Mouse (Mus musculus) left cerebral cortex, postnatal 10 days (tissue): ENCODE results near the gene Itsn2. TPM values are rescaled to one million over a fixed set of nuclear protein-coding genes. Genes with fewer than 3 reads are reported as not detected.
"Not testable (repeated sequence)": the region's sequence is repeated elsewhere in the genome, so short reads cannot be mapped to it uniquely, and the experiment has no call there.

ENCODE experiments used
- DNase-seq, 2 experiments: peaks; one replicate each; pipeline ENCODE4 v3.0.0; 2021 to 2022; ENCODE audit warnings: low spot score in 2 of 2, mixed read lengths in 1 of 2; ENCODE audit errors: extremely low spot score in 1 of 2
- intact Hi-C: fragments of 180-260 bp; cut with DNase I; formaldehyde crosslinking; loops from one replicate; pipeline ENCODE4 v1.15.1; 2025
- total RNA-seq, 2 experiments: library from RNA; stranded (reverse); gene quantifications; 2 replicates each; pipeline ENCODE4 v1.2.3; 2021

The Itsn2 gene
- 10 to 100 TPM; 56.6 to 61.0 TPM for total RNA-seq

- DNase-seq, result peak; percentile 44 to 87
- intact Hi-C loops, result no loop called here
These were observed at the start of gene Itsn2, which contains the start of gene Gm3625 for GRCm38 (mm10) chr12:4592541-4593165. Itsn2 (plus strand) TSS chr12:4592638. Gm3625 (minus strand) TSS chr12:4592927.

- intact Hi-C loops, result loop anchor here (10.0 kb wide), 1 partner anchor 440 kb away; no protein-coding TSS in a partner anchor
- no peak for DNase-seq
These were observed 48.0 kb upstream of the Itsn2 start for GRCm38 (mm10) chr12:4544400-4544919.

- no peak for DNase-seq
- intact Hi-C loops, result loop anchor here (5.0 to 10.0 kb wide), 3 partner anchors 68 to 441 kb away; partner anchors contain the start of gene Ncoa1
These were observed 47.0 kb upstream of the Itsn2 start for GRCm38 (mm10) chr12:4545425-4545824.

GRCm38 (mm10) chr12:4546491-4546890 lies 45.9 kb upstream of the Itsn2 start:
- intact Hi-C loops, result loop anchor here (5.0 to 10.0 kb wide), 3 partner anchors 69 to 442 kb away; partner anchors contain the start of gene Ncoa1
- DNase-seq, result peak in 1 of 2 experiments; percentile 62

GRCm38 (mm10) chr12:4547557-4547956 lies 44.9 kb upstream of the Itsn2 start:
- peak in 1 of 2 experiments; percentile 18 for DNase-seq
- intact Hi-C loops, result loop anchor here (5.0 to 10.0 kb wide), 3 partner anchors 70 to 443 kb away; partner anchors contain the start of gene Ncoa1

GRCm38 (mm10) chr12:4548053-4549013 lies 44.1 kb upstream of the Itsn2 start:
- intact Hi-C loops, result loop anchor here (5.0 to 10.0 kb wide), 3 partner anchors 71 to 444 kb away; partner anchors contain the start of gene Ncoa1
- peak; percentile 81 to 86 for DNase-seq

GRCm38 (mm10) chr12:4553704-4554103 lies 38.7 kb upstream of the Itsn2 start:
- DNase-seq, intact Hi-C loops: not testable (repeated sequence)

- intact Hi-C loops, result no loop called here
- no peak for DNase-seq
These were observed 37.0 kb upstream of the Itsn2 start for GRCm38 (mm10) chr12:4555451-4555850.

GRCm38 (mm10) chr12:4556891-4557290 lies 35.5 kb upstream of the Itsn2 start:
- intact Hi-C loops, result no loop called here
- no peak for DNase-seq

- intact Hi-C loops, result no loop called here
- DNase-seq, result peak in 1 of 2 experiments; percentile 21
These were observed 35.0 kb upstream of the Itsn2 start for GRCm38 (mm10) chr12:4557436-4557835.

GRCm38 (mm10) chr12:4558013-4558412 lies 34.4 kb upstream of the Itsn2 start:
- DNase-seq, result no peak

GRCm38 (mm10) chr12:4558475-4559279 lies 33.8 kb upstream of the Itsn2 start:
- DNase-seq, result peak in 1 of 2 experiments; percentile 36
- intact Hi-C loops, result no loop called here

More at GRCm38 (mm10) chr12:4558013-4558412, 34.4 kb upstream of the Itsn2 start:
- intact Hi-C loops, result no loop called here

GRCm38 (mm10) chr12:4571864-4572263 lies 20.6 kb upstream of the Itsn2 start:
- intact Hi-C loops, result no loop called here
- no peak for DNase-seq

- intact Hi-C loops, result no loop called here
- no peak for DNase-seq
These were observed 18.4 kb upstream of the Itsn2 start for GRCm38 (mm10) chr12:4574065-4574464.

GRCm38 (mm10) chr12:4582326-4582725 lies 10.1 kb upstream of the Itsn2 start:
- no peak for DNase-seq
- intact Hi-C loops, result no loop called here

GRCm38 (mm10) chr12:4587846-4588245 lies 4.6 kb upstream of the Itsn2 start:
- intact Hi-C loops, result no loop called here
- DNase-seq, result no peak

- intact Hi-C loops, result no loop called here
- DNase-seq, result peak in 1 of 2 experiments; percentile 64
These were observed 3.8 kb upstream of the Itsn2 start for GRCm38 (mm10) chr12:4588603-4589002.

- intact Hi-C loops, result no loop called here
- DNase-seq, result no peak
These were observed 413 bp upstream of the Itsn2 start for GRCm38 (mm10) chr12:4592025-4592424.
